Mouse (Mus musculus): ENCODE results near the gene Pck1. TPM values are rescaled to one million over a fixed set of nuclear protein-coding genes. Genes with fewer than 3 reads are reported as not detected.

Gene Pck1
- polyA plus RNA-seq, 1 experiment: not detected

GRCm38 (mm10) chr2:173177951-173178350 lies 25.1 kb downstream of the Pck1 start:
- H3K4me3 ChIP-seq (ENCODE audit: insufficient read depth, low read depth, low read length): no peak overlapping the region
- peaks cover 12% of the 10 kb centered on the region for H3K4me1 ChIP-seq (ENCODE audit: control insufficient read depth, insufficient read depth, low read length)
- WGBS: 80% methylated on average over 8 of the region's 8 CpGs
- TF ChIP-seq POLR2A (IDR thresholded peaks at IDR 0.05; ENCODE audit: insufficient read depth, low read depth, low read length) (no peak), CTCF (IDR thresholded peaks at IDR 0.05; ENCODE audit: insufficient read depth, low read depth, low read length) (no peak)
- H3K27ac ChIP-seq (ENCODE audit: insufficient read depth, low read depth, low read length): no peak overlapping the region

GRCm38 (mm10) chr2:173179046-173179445 lies 26.2 kb downstream of the Pck1 start:
- no peak overlapping the region for H3K27ac ChIP-seq (ENCODE audit: insufficient read depth, low read depth, low read length)
- 94% methylated on average over 7 of the region's 7 CpGs for WGBS
- TF ChIP-seq POLR2A (IDR thresholded peaks at IDR 0.05; ENCODE audit: insufficient read depth, low read depth, low read length): no peak
- TF ChIP-seq CTCF (IDR thresholded peaks at IDR 0.05; ENCODE audit: insufficient read depth, low read depth, low read length): no peak
- no peak overlapping the region for H3K4me3 ChIP-seq (ENCODE audit: insufficient read depth, low read depth, low read length)
- H3K4me1 ChIP-seq (ENCODE audit: control insufficient read depth, insufficient read depth, low read length): peaks cover 7% of the 10 kb centered on the region

- Histone ChIP-seq H3K27ac (ENCODE audit: insufficient read depth, low read depth, low read length) (no peak overlapping the region), H3K4me3 (ENCODE audit: insufficient read depth, low read depth, low read length) (no peak overlapping the region), H3K4me1 (ENCODE audit: control insufficient read depth, insufficient read depth, low read length) (no peaks in the 10 kb centered on the region)
- WGBS: 88% methylated on average over 4 of the region's 4 CpGs
- TF ChIP-seq CTCF (IDR thresholded peaks at IDR 0.05; ENCODE audit: insufficient read depth, low read depth, low read length): no peak
- TF ChIP-seq POLR2A (IDR thresholded peaks at IDR 0.05; ENCODE audit: insufficient read depth, low read depth, low read length): no peak
Measured at GRCm38 (mm10) chr2:173180026-173180425, 27.2 kb downstream of the Pck1 start.

GRCm38 (mm10) chr2:173180721-173181388 lies 28.0 kb downstream of the Pck1 start:
- WGBS: 96% methylated on average over 11 of the region's 11 CpGs
- Histone ChIP-seq H3K4me1 (ENCODE audit: control insufficient read depth, insufficient read depth, low read length) (no peaks in the 10 kb centered on the region), H3K4me3 (ENCODE audit: insufficient read depth, low read depth, low read length) (no peak overlapping the region), H3K27ac (ENCODE audit: insufficient read depth, low read depth, low read length) (no peak overlapping the region)
- TF ChIP-seq POLR2A (IDR thresholded peaks at IDR 0.05; ENCODE audit: insufficient read depth, low read depth, low read length) (no peak), CTCF (IDR thresholded peaks at IDR 0.05; ENCODE audit: insufficient read depth, low read depth, low read length) (no peak)

- TF ChIP-seq CTCF (IDR thresholded peaks at IDR 0.05; ENCODE audit: insufficient read depth, low read depth, low read length): no peak
- TF ChIP-seq POLR2A (IDR thresholded peaks at IDR 0.05; ENCODE audit: insufficient read depth, low read depth, low read length): no peak
- 79% methylated on average over 5 of the region's 5 CpGs for WGBS
- Histone ChIP-seq H3K27ac (ENCODE audit: insufficient read depth, low read depth, low read length) (no peak overlapping the region), H3K4me1 (ENCODE audit: control insufficient read depth, insufficient read depth, low read length) (no peaks in the 10 kb centered on the region), H3K4me3 (ENCODE audit: insufficient read depth, low read depth, low read length) (no peak overlapping the region)
Measured at GRCm38 (mm10) chr2:173181486-173181885, 28.6 kb downstream of the Pck1 start.

GRCm38 (mm10) chr2:173181901-173182300 lies 29.1 kb downstream of the Pck1 start:
- WGBS: 85% methylated on average over 7 of the region's 7 CpGs
- no peak overlapping the region for H3K27ac ChIP-seq (ENCODE audit: insufficient read depth, low read depth, low read length)
- TF ChIP-seq CTCF (IDR thresholded peaks at IDR 0.05; ENCODE audit: insufficient read depth, low read depth, low read length) (no peak), POLR2A (IDR thresholded peaks at IDR 0.05; ENCODE audit: insufficient read depth, low read depth, low read length) (no peak)
- no peaks in the 10 kb centered on the region for H3K4me1 ChIP-seq (ENCODE audit: control insufficient read depth, insufficient read depth, low read length)
- no peak overlapping the region for H3K4me3 ChIP-seq (ENCODE audit: insufficient read depth, low read depth, low read length)

GRCm38 (mm10) chr2:173182796-173183195 lies 29.9 kb downstream of the Pck1 start:
- Histone ChIP-seq H3K4me1 (ENCODE audit: control insufficient read depth, insufficient read depth, low read length) (no peaks in the 10 kb centered on the region), H3K27ac (ENCODE audit: insufficient read depth, low read depth, low read length) (no peak overlapping the region), H3K4me3 (ENCODE audit: insufficient read depth, low read depth, low read length) (no peak overlapping the region)
- TF ChIP-seq CTCF (IDR thresholded peaks at IDR 0.05; ENCODE audit: insufficient read depth, low read depth, low read length) (no peak), POLR2A (IDR thresholded peaks at IDR 0.05; ENCODE audit: insufficient read depth, low read depth, low read length) (no peak)
- WGBS: 90% methylated on average over 7 of the region's 7 CpGs

- TF ChIP-seq CTCF (IDR thresholded peaks at IDR 0.05; ENCODE audit: insufficient read depth, low read depth, low read length): no peak
- no peak for TF ChIP-seq POLR2A (IDR thresholded peaks at IDR 0.05; ENCODE audit: insufficient read depth, low read depth, low read length)
- WGBS: 97% methylated on average over 10 of the region's 10 CpGs
Measured at GRCm38 (mm10) chr2:173183311-173183710, 30.5 kb downstream of the Pck1 start.

GRCm38 (mm10) chr2:173183836-173184460 lies 31.1 kb downstream of the Pck1 start:
- H3K27ac ChIP-seq (ENCODE audit: insufficient read depth, low read depth, low read length): no peak overlapping the region
- TF ChIP-seq POLR2A (IDR thresholded peaks at IDR 0.05; ENCODE audit: insufficient read depth, low read depth, low read length) (no peak), CTCF (IDR thresholded peaks at IDR 0.05; ENCODE audit: insufficient read depth, low read depth, low read length) (peak; percentile 69)
- WGBS: 4% methylated on average over 8 of the region's 8 CpGs
- H3K4me3 ChIP-seq (ENCODE audit: insufficient read depth, low read depth, low read length): no peak overlapping the region
- H3K4me1 ChIP-seq (ENCODE audit: control insufficient read depth, insufficient read depth, low read length): no peaks in the 10 kb centered on the region

More at GRCm38 (mm10) chr2:173183311-173183710, 30.5 kb downstream of the Pck1 start:
- no peak overlapping the region for H3K4me3 ChIP-seq (ENCODE audit: insufficient read depth, low read depth, low read length)
- H3K27ac ChIP-seq (ENCODE audit: insufficient read depth, low read depth, low read length): no peak overlapping the region
- no peaks in the 10 kb centered on the region for H3K4me1 ChIP-seq (ENCODE audit: control insufficient read depth, insufficient read depth, low read length)
